Mouse (Mus musculus): ENCODE results near the gene Acot2. TPM values are rescaled to one million over a fixed set of nuclear protein-coding genes. Genes with fewer than 3 reads are reported as not detected.
"Not testable (repeated sequence)": the region's sequence is repeated elsewhere in the genome, so short reads cannot be mapped to it uniquely, and the experiment has no call there.

The Acot2 gene
- polyA plus RNA-seq (2012; rRNA removed) (6.8 and 7.1 TPM in 2 replicates), polyA plus RNA-seq (2014; fragmentation: Nextera tagmentation; extraction: Ambion mirVana) (15.6 TPM in 2 replicates)

- Histone ChIP-seq H3K4me2 (replicated peaks; ENCODE audit: low read depth, low read length, severe bottlenecking) (peak within 1 kb of the TSS; percentile 53), H3K27me3 (ENCODE audit: control insufficient read depth, insufficient read depth, low read length) (no peaks in the 10 kb centered on the region), H3K9ac (ENCODE audit: low read depth, low read length, severe bottlenecking) (peak within 1 kb of the TSS; percentile 85), H3K36me3 (ENCODE audit: control insufficient read depth, insufficient read depth, low read length) (no peaks in the 10 kb centered on the region), H3K27ac (replicated peaks; ENCODE audit: low read depth, low read length) (peak within 1 kb of the TSS; percentile 94), H3K4me3 (replicated peaks; ENCODE audit: low read length) (peak within 1 kb of the TSS; percentile 62), H3K9me3 (ENCODE audit: control insufficient read depth, low read length) (no peaks in the 10 kb centered on the region), H3K4me1 (ENCODE audit: control insufficient read depth, insufficient read depth, low read length) (peaks cover 3% of the 10 kb centered on the region; the same call in 1 of the 2 replicates)
- WGBS = under 1% methylated on average over 56 of the region's 80 CpGs
- peak; percentile 92 for ATAC-seq (ENCODE audit: low FRiP score, low read depth)
- peak; percentile 89 for DNase-seq (ENCODE audit: low spot score)
- peak; percentile 44; the same call in 1 of the 2 replicates for TF ChIP-seq POLR2A (IDR thresholded peaks at IDR 0.05; ENCODE audit: borderline replicate concordance, extremely low read depth, insufficient read depth, insufficient read length)
Observed at GRCm38 (mm10) chr12:83987583-83988441, at the start of gene Acot2. Gene Acot2, plus strand, starts transcription at chr12:83987861.

- not testable (repeated sequence) for H3K27me3 ChIP-seq (ENCODE audit: control insufficient read depth, insufficient read depth, low read length)
- 57% methylated on average over 1 of the region's 1 CpGs for WGBS
Observed at GRCm38 (mm10) chr12:83938592-83938991, 49.1 kb upstream of the Acot2 start.

DNA sequence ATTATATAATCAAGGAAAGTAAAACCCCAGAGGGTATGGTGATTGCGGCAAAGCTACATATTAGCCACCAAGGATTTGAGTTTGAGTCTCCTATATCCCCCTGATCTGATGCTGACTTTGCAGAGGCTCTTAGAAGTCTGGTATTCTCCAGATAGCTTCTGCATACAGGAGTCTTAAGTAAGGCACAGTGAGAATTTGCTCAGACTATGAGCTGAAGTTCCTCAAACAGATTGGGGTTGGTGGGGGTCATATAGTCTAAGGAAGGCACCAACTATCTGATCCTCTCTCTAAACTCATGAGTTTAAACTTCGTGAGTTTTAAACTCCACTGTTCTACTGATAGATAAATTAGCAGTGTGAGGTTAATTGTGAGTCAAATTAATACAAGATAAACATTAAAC is 48.3 kb upstream of the Acot2 start:
- Histone ChIP-seq H3K4me2 (replicated peaks; ENCODE audit: low read depth, low read length, severe bottlenecking) (no peak overlapping the region), H3K9me3 (ENCODE audit: control insufficient read depth, low read length) (no peaks in the 10 kb centered on the region; the same call in 1 of the 2 replicates), H3K9ac (ENCODE audit: low read depth, low read length, severe bottlenecking) (no peak overlapping the region), H3K36me3 (ENCODE audit: control insufficient read depth, insufficient read depth, low read length) (no peaks in the 10 kb centered on the region), H3K27me3 (ENCODE audit: control insufficient read depth, insufficient read depth, low read length) (no peaks in the 10 kb centered on the region), H3K27ac (replicated peaks; ENCODE audit: low read depth, low read length) (no peak overlapping the region), H3K4me3 (replicated peaks; ENCODE audit: low read length) (no peak overlapping the region), H3K4me1 (ENCODE audit: control insufficient read depth, insufficient read depth, low read length) (no peaks in the 10 kb centered on the region)
- ATAC-seq (ENCODE audit: low FRiP score, low read depth) (no peak), DNase-seq (ENCODE audit: low spot score) (no peak)
- 73% methylated on average over 2 of the region's 2 CpGs for WGBS
- no peak for TF ChIP-seq POLR2A (IDR thresholded peaks at IDR 0.05; ENCODE audit: borderline replicate concordance, extremely low read depth, insufficient read depth, insufficient read length)

More at GRCm38 (mm10) chr12:83938592-83938991, 49.1 kb upstream of the Acot2 start:
- not testable (repeated sequence) for ATAC-seq (ENCODE audit: low FRiP score, low read depth); H3K27ac ChIP-seq (replicated peaks; ENCODE audit: low read depth, low read length); H3K4me2 ChIP-seq (replicated peaks; ENCODE audit: low read depth, low read length, severe bottlenecking); H3K9me3 ChIP-seq (ENCODE audit: control insufficient read depth, low read length); H3K9ac ChIP-seq (ENCODE audit: low read depth, low read length, severe bottlenecking); H3K36me3 ChIP-seq (ENCODE audit: control insufficient read depth, insufficient read depth, low read length); H3K4me1 ChIP-seq (ENCODE audit: control insufficient read depth, insufficient read depth, low read length); H3K4me3 ChIP-seq (replicated peaks; ENCODE audit: low read length); DNase-seq (ENCODE audit: low spot score)

- TF ChIP-seq POLR2A (IDR thresholded peaks at IDR 0.05; ENCODE audit: borderline replicate concordance, extremely low read depth, insufficient read depth, insufficient read length) = no peak
Observed at GRCm38 (mm10) chr12:83940031-83940430, 47.6 kb upstream of the Acot2 start.

DNA sequence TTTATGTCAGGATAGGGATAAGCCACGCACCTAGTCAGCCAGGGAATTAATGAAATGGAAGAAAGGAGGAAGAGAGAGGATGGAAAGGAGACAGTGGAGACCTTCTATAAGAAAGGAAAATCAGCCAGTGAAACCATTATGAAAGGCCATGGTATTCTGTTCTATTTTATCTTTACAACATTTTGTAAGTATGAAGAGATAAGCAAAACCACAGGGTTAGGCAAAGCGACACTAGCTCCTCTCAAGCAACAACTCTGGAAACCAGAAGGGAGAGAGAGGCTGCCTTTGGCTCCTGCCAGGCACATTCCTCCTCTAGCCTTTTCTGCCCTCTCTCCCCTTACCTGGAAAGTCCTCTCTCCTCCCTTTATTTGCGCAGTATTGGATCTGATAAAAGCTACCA is 45.7 kb upstream of the Acot2 start:
- 80% methylated on average over 3 of the region's 3 CpGs for WGBS
- Histone ChIP-seq H3K27me3 (ENCODE audit: control insufficient read depth, insufficient read depth, low read length) (no peaks in the 10 kb centered on the region), H3K4me3 (replicated peaks; ENCODE audit: low read length) (no peak overlapping the region), H3K9me3 (ENCODE audit: control insufficient read depth, low read length) (no peaks in the 10 kb centered on the region), H3K9ac (ENCODE audit: low read depth, low read length, severe bottlenecking) (no peak overlapping the region), H3K4me2 (replicated peaks; ENCODE audit: low read depth, low read length, severe bottlenecking) (no peak overlapping the region), H3K4me1 (ENCODE audit: control insufficient read depth, insufficient read depth, low read length) (no peaks in the 10 kb centered on the region), H3K36me3 (ENCODE audit: control insufficient read depth, insufficient read depth, low read length) (no peaks in the 10 kb centered on the region), H3K27ac (replicated peaks; ENCODE audit: low read depth, low read length) (no peak overlapping the region)
- TF ChIP-seq POLR2A (IDR thresholded peaks at IDR 0.05; ENCODE audit: borderline replicate concordance, extremely low read depth, insufficient read depth, insufficient read length) = no peak
- DNase-seq (ENCODE audit: low spot score) (no peak), ATAC-seq (ENCODE audit: low FRiP score, low read depth) (no peak)

More at GRCm38 (mm10) chr12:83940031-83940430, 47.6 kb upstream of the Acot2 start:
- Histone ChIP-seq H3K4me2 (replicated peaks; ENCODE audit: low read depth, low read length, severe bottlenecking) (no peak overlapping the region), H3K4me1 (ENCODE audit: control insufficient read depth, insufficient read depth, low read length) (no peaks in the 10 kb centered on the region), H3K4me3 (replicated peaks; ENCODE audit: low read length) (no peak overlapping the region), H3K9me3 (ENCODE audit: control insufficient read depth, low read length) (no peaks in the 10 kb centered on the region), H3K9ac (ENCODE audit: low read depth, low read length, severe bottlenecking) (no peak overlapping the region), H3K27ac (replicated peaks; ENCODE audit: low read depth, low read length) (no peak overlapping the region), H3K36me3 (ENCODE audit: control insufficient read depth, insufficient read depth, low read length) (no peaks in the 10 kb centered on the region), H3K27me3 (ENCODE audit: control insufficient read depth, insufficient read depth, low read length) (no peaks in the 10 kb centered on the region)
- DNase-seq (ENCODE audit: low spot score) = no peak
- WGBS = 69% methylated on average over 4 of the region's 4 CpGs
- no peak for ATAC-seq (ENCODE audit: low FRiP score, low read depth)

Measured in limb, embryonic 14.5 days (tissue).